Mouse (Mus musculus) central nervous system, embryonic 18 days (tissue): ENCODE results near the gene Mapkbp1. TPM values are rescaled to one million over a fixed set of nuclear protein-coding genes. Genes with fewer than 3 reads are reported as not detected.

Experiments
- polyA plus RNA-seq: library from polyadenylated mRNA; depleted of rRNA; stranded (reverse); fragments of >200 nt; gene quantifications from 2 replicates; pipeline ENCODE4 v1.2.3, GENCODE M21; 2012; rRNA removed

The Mapkbp1 gene
- 38.3 and 39.8 TPM in 2 replicates for polyA plus RNA-seq

DNA sequence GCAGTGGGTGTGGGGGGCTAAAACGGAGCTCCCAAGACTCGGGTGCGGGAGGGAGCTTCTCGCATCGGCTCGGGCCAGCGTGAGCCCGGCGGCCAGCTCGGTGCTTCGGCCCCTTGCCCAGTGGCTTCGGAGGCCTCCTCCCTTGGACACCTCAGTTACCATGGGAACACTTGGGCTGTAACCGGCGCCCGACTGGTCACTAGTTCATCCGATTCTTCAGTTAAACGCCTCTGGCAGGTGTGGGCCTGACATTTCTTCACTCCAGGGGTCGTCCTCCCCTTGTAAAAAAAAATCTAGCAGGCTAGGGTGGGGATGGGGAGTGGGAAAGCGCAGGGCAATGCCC is at the start of gene Mapkbp1:
Gene Mapkbp1, plus strand, starts transcription at position 163 of the 343 bp plus-strand sequence.

DNA sequence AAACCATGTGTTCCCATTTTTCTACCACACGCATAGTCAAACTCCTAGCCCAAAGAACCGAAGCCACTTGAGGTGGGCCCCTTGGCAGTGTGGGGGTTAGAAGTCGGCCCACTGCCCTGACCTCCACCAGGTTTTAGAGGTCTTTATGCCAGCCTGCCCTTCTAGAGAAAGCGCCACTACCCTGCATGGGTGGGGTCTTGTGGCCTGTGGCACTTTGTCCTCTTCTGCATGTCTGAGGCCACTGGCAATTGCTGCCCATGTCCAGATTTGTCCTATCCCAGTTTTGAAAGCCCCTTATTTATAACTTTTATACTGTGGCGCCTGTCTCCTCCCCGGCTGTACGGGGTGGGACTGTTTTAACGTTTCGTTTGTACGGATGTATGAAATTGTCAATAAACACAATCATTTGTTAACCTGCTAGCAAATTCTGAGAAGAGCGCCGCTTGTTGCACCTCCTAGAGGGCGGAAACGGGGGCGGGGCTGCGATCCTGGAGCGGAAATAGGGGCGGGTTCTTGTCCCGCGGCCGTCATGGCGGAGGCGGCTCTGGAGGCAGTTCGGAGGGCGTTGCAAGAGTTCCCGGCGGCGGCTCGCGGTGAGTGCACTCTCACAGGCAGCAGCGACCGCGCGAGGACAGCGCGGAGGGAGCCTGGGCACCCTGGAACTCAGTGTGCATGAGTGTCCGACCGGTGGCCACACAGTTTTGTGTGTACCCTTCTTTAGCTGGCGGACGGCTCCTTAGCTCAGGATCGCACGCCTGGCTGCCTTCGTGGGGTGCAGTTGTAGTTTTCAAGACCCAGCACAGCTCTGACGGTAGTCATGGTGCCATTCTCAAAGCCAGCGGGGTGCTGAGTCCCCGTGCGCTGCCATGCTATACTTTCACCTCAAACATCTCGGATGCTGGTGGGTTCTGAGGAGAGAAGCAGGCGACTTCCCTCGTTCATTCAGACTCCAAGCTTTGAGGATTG is 54.8 kb downstream of the Mapkbp1 start, which contains the start of the genes Jmjd7 and Gm28042:
Gene Jmjd7, plus strand, starts transcription at position 500 of the 966 bp plus-strand sequence.
Gene Gm28042, plus strand, starts transcription at position 510 of the 966 bp plus-strand sequence.

DNA sequence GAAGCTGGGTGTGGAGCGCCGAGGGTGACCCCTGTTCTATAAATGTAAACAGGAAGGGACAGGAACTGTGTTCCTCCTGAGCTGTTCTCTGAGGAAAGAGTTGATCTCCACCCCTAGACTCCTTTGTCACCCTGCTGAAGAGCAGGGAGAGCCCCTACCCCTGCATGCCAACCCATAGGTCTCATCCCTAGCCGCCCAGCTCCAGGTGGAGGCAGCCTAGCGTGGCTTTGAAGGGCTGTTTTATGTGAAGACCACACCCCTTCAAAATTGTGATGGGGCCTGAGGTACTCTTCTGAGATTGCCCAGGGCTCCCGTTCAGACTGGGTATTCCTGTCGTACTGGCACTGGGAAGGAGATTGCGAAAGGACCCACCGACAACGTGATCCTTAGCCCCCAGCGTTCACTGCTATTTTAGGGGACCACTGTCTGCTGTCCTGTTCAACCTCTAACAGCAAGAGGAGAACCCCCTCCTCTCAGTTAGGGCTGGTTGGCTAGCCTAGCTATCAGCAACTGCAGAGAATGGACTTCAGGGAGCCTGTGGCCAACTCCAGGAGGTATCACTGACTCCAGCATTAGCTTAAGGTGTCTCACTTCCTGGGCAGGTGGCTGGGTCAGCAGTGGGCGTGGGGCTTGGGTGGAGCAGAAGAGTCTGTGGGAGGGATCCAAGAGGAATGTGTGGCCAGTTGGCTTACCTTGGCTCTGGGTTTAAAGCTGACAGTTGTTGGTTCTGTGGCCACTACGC is 60.4 kb downstream of the Mapkbp1 start, which contains the start of gene Pla2g4b:
Gene Pla2g4b, plus strand, starts transcription at position 692 of the 742 bp plus-strand sequence.

Other genes starting within 250 kb of the Mapkbp1 start
- gene Itpka, start 230.4 kb upstream of the Mapkbp1 start, polyA plus RNA-seq = 4.3 and 5.7 TPM in 2 replicates
- gene Ltk, start 212.3 kb upstream of the Mapkbp1 start, polyA plus RNA-seq = 5.9 and 6.2 TPM in 2 replicates
- gene Rpap1, start 185.2 kb upstream of the Mapkbp1 start, polyA plus RNA-seq = 11.8 and 12.9 TPM in 2 replicates
- 45.0 and 48.4 TPM in 2 replicates for gene Tyro3, start 175.0 kb upstream of the Mapkbp1 start, polyA plus RNA-seq
- gene Mga, start 75.5 kb upstream of the Mapkbp1 start, polyA plus RNA-seq = 21.2 and 23.6 TPM in 2 replicates
- gene Jmjd7, start 54.8 kb downstream of the Mapkbp1 start, polyA plus RNA-seq = 13.4 and 14.1 TPM in 2 replicates
- 16.4 and 16.8 TPM in 2 replicates for gene Gm28042, start 54.8 kb downstream of the Mapkbp1 start, polyA plus RNA-seq
- gene Pla2g4b, start 60.7 kb downstream of the Mapkbp1 start, polyA plus RNA-seq = 23.2 and 24.1 TPM in 2 replicates
- gene Ehd4, start 181.9 kb downstream of the Mapkbp1 start, polyA plus RNA-seq = 5.0 and 5.7 TPM in 2 replicates